ENCODE assay signal across 9 mouse cellular contexts in the genomic region with DNA sequence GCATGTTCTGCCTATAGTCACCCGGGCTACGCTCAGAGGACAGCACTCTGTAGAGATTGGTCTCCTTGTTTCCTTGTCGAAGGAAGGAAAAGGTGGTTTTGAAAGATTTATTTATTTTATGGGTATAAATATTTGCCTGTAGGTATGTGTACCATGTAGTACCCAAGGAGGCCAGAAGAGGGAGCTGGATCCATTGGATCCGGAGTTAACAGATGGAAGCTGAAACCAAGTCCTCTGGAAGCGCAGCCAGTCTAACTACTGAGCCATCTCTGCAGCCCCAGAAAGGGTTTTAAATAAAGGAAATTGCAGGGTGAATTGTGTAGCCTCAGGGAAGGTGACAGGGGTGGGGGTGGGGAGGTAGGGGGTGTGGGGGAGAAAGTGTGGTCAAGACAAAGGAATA. TPM values are rescaled to one million over a fixed set of nuclear protein-coding genes. Genes with fewer than 3 reads are reported as not detected.
DNase-seq lines count a peak whose midpoint lies in the region; ATAC-seq lines count a peak whose summit lies in the region.
"Had no signal": no experiment of that assay in that cellular context is flagged by ENCODE, and none has a peak within 500 bp of the region (broad histone marks: within the 10 kb centered on the region; RNA-seq: fewer than 3 reads in every experiment).

No protein-coding gene starts in this region.

- peak; percentile 64 for DNase-seq in adrenal gland, postnatal 14 days
- DNase-seq in adrenal gland, postnatal 4 days (ENCODE audit: low spot score in 2 of 2), result no peak
- DNase-seq in left cerebral cortex, postnatal 4 days, result peak; percentile 53
- DNase-seq in left cerebral cortex, adult 18-20 months (ENCODE audit: low spot score in 2 of 2), result no peak
- DNase-seq in ZHBTc4 (ENCODE audit: low read depth, low spot score), result peak; percentile 88
- no peak for DNase-seq in layer of hippocampus, postnatal 10 days (ENCODE audit: low spot score in 2 of 2)
- DNase-seq in right cerebral cortex, adult 18-20 months, result no peak

- intact Hi-C loops in left cerebral cortex, postnatal 4 days (cut with DNase I), result no loop called here

- peak; percentile 53; the same call in 1 of the 2 replicates for ATAC-seq in megakaryocyte progenitor cell, adult 5-6 weeks (replicated peaks; ENCODE audit: poor library complexity)
- ATAC-seq: hindbrain, embryonic 16.5 days had no signal

RNA-seq across cellular contexts. Expression of gene Ldlrap1, which starts 16.9 kb away (rescaled TPM):
- total RNA-seq in adrenal gland, postnatal 14 days (2021), result 46.4 and 53.1 TPM in 2 replicates
- 10 to 100 TPM; 39.1 to 44.7 TPM for total RNA-seq in adrenal gland, postnatal 4 days (2021)
- 1 to 10 TPM; 1.9 to 4.1 TPM for total RNA-seq in left cerebral cortex, postnatal 4 days (2021)
- total RNA-seq in left cerebral cortex, adult 18-20 months (2021), result 1 to 10 TPM; 1.8 to 3.1 TPM
- 13.7 and 26.0 TPM in 2 replicates for total RNA-seq in megakaryocyte progenitor cell, adult 5-6 weeks (2015)
- total RNA-seq in megakaryocyte progenitor cell, adult 5-6 weeks (2017), result 13.3 and 14.7 TPM in 2 replicates
- 1 to 10 TPM; 2.7 to 3.2 TPM for total RNA-seq in layer of hippocampus, postnatal 10 days (2021)

Comparison
In these comparisons a context has a peak if more than half of its experiments do, and no peak if none do; other contexts are left out.
1. DNase-seq: peak in adrenal gland, postnatal 14 days (single experiment), left cerebral cortex, postnatal 4 days (single experiment) and ZHBTc4 (single experiment); none in adrenal gland, postnatal 4 days (0 of 2), left cerebral cortex, adult 18-20 months (0 of 2), layer of hippocampus, postnatal 10 days (0 of 2) and right cerebral cortex, adult 18-20 months (single experiment).